In the genomic region with DNA sequence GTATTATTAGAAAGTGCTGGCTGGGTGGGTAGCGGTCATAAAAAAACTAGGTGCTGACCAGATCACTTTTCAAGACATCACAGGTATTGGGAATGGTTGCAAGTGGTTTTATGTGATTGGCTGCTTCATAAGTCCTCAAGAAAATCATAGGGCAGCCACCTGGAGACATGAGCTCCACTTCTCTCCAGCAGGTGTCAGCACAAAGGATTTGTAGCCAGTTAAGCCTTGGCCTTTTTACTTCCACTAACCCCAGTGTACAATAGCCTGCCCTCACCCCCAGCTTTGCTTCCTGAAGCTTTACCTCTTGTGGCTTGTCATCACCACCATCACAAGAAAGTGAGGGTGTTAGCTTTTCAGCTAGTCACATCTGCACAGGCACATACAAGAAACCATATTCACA, we compare ENCODE assay signal across 9 mouse cellular contexts.
DNase-seq lines count a peak whose midpoint lies in the region; ATAC-seq and TF ChIP-seq lines count a peak whose summit lies in the region.
"Had no signal": no experiment of that assay in that cellular context is flagged by ENCODE, and none has a peak within 500 bp of the region (broad histone marks: within the 10 kb centered on the region; RNA-seq: fewer than 3 reads in every experiment).

No protein-coding gene starts in this region.

- WGBS in heart, postnatal 0 days, result 48% methylated on average over 1 of the region's 1 CpGs

- H3K9me3 ChIP-seq in heart, postnatal 0 days (replicated peaks; ENCODE audit: control insufficient read depth, low read length), result no peaks in the 10 kb centered on the region
- no peaks in the 10 kb centered on the region for H3K9me3 ChIP-seq in E14TG2a.4 (ENCODE audit: low read length)

- H3K36me3 ChIP-seq in heart, postnatal 0 days (replicated peaks; ENCODE audit: control insufficient read depth, insufficient read depth, low read length), result no peaks in the 10 kb centered on the region
- H3K36me3 ChIP-seq in E14TG2a.4 (ENCODE audit: insufficient read depth, low read length), result no peaks in the 10 kb centered on the region

- ATAC-seq in heart, postnatal 0 days (ENCODE audit: insufficient read depth, low read depth), result no peak
- no peak for ATAC-seq in erythroid progenitor cell, adult 5-6 weeks (replicated peaks; ENCODE audit: low FRiP score, poor library complexity, severe bottlenecking)

- peak; percentile 35 for TF ChIP-seq CTCF in heart, postnatal 0 days (IDR thresholded peaks at IDR 0.05; ENCODE audit: low read depth)
- TF ChIP-seq CTCF in E14TG2a.4 (conservative IDR thresholded peaks at IDR 0.05; ENCODE audit: low read length), result peak; percentile 22; the same call in 1 of the 2 replicates

- DNase-seq in heart, postnatal 0 days (ENCODE audit: low spot score), result no peak
- no peak for DNase-seq in heart, postnatal 36 days
- peak; percentile 57 to 63 for DNase-seq in cerebellum, postnatal 36 days
- DNase-seq in kidney, postnatal 10 days, result peak; percentile 33
- DNase-seq in layer of hippocampus, adult 9-10 months (ENCODE audit: low spot score), result no peak
- DNase-seq in layer of hippocampus, postnatal 14 days (ENCODE audit: low spot score in 2 of 2), result no peak

- intact Hi-C loops in heart, postnatal 36 days (cut with DNase I), result no loop called here

- H3K9ac ChIP-seq in heart, postnatal 0 days (replicated peaks; ENCODE audit: low read depth, low read length), result no peak overlapping the region

- 0 out of 2 replicates have a peak, but pooled peaks cover 8% of the 10 kb centered on the region for H3K4me1 ChIP-seq in heart, postnatal 0 days (ENCODE audit: control insufficient read depth, insufficient read depth)
- H3K4me1 ChIP-seq in E14TG2a.4 (replicated peaks; ENCODE audit: low read depth, low read length), result no peaks in the 10 kb centered on the region; the same call in 1 of the 2 replicates

- H3K27me3 ChIP-seq in heart, postnatal 0 days (ENCODE audit: control insufficient read depth, insufficient read depth, low read length), result no peaks in the 10 kb centered on the region
- no peaks in the 10 kb centered on the region for H3K27me3 ChIP-seq in E14TG2a.4 (ENCODE audit: insufficient read depth, low read length)
- H3K27me3 ChIP-seq: CH12.LX had no signal

- no peak for TF ChIP-seq EP300 in heart, postnatal 0 days (IDR thresholded peaks at IDR 0.05; ENCODE audit: low read depth)

- no peak overlapping the region for H3K27ac ChIP-seq in heart, postnatal 0 days (ENCODE audit: low read depth)

- no peak overlapping the region for H3K4me2 ChIP-seq in heart, postnatal 0 days (ENCODE audit: low read depth, low read length)

- H3K4me3 ChIP-seq in heart, postnatal 0 days (ENCODE audit: low read depth, low read length), result no peak overlapping the region
- no peak overlapping the region for H3K4me3 ChIP-seq in E14TG2a.4 (replicated peaks; ENCODE audit: low read length)

Comparison
In these comparisons a context has a peak if more than half of its experiments do, and no peak if none do; other contexts are left out.
1. DNase-seq: peak in cerebellum, postnatal 36 days (2 of 2) and kidney, postnatal 10 days (single experiment); none in heart, postnatal 0 days (single experiment), heart, postnatal 36 days (0 of 2), layer of hippocampus, adult 9-10 months (single experiment) and layer of hippocampus, postnatal 14 days (0 of 2).